Mouse (Mus musculus) megakaryocyte-erythroid progenitor cell, adult 5 weeks (primary cell): Measurements from ENCODE around the gene Rpap1. TPM values are rescaled to one million over a fixed set of nuclear protein-coding genes. Genes with fewer than 3 reads are reported as not detected.

Experiments used
- polyA plus RNA-seq: library from polyadenylated mRNA; stranded (reverse); fragments of >175 nt; gene quantifications from 2 replicates; pipeline ENCODE4 v1.2.3, GENCODE M21; 2012

The Rpap1 gene
- polyA plus RNA-seq = 21.8 and 23.2 TPM in 2 replicates

DNA sequence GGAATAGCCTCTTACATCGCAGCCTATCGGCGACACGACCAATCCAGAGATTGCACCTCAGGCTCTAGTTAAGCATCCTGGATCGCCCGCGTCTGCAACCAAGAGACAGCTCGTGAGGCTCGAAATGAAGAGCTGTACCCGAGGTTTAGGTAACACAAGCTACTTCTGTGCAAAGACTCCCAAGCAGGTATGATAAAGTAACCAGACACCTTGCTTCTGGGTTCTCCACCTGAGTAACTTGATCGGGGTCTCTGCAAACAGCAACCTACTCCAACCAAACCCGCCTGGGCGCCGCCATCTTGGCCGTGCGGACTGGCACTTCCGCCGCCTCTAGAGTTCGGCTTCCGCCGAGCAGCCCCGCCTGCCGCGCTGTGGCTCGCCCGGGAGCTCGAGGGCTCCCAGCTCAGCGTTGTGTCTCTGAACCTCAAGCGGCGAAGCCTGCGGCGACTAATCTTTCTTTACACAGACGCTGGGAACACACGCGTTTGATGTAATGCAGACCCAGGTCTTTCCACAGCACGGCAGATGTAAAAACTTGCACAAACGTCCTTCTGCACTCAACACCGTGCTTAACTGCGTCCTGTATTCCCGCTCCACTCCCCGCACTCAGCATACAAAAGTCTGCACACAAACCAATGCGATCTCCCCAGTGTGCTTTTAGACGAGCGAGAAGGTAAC lies at the start of gene Rpap1:
TSS of gene Rpap1 (minus strand) at position 332 of the 678 bp plus-strand sequence.

DNA sequence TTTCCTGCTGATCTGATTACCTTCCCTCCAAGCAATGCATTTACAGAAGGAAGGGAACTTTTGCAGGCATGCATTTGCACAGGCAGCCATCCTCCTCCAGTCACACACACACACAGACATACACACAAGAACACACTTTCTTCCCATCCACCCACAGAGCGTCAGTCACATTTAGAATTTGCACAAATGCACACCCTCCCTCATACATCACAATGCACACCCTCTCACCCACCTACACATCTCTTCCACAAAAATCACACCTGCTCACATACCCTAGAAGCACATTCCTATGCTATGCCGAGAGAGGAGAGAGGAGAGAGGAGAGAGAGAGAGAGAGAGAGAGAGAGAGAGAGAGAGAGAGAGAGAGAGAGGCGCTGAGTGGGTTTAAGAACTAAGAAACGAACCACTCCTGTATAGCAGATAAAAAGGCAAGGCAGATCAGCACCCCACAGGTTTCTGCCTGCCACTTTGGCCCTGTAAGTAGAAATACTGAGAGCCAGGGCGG lies 10.0 kb upstream of the Rpap1 start, which contains the start of gene Tyro3:
TSS of gene Tyro3 (plus strand) at position 455 of the 505 bp plus-strand sequence.

DNA sequence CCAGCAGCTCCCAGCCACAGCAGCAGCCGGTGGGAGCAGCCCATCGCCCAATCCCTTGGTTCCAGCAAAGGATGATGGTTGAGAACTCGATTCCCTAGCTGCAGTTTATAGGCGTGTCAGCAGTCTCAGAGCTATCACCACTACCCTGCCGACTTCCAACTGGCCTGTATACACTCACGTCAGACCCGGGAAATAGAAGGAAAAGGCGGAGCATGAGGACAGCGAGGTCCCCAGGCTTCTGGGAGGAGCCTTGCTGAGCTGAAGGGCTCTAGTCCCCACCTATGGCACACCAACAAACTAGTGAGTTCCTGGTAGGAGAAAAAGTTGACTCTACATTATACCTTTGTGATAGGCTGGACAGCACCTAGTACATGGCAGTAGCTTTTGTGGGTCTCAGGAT lies 27.1 kb downstream of the Rpap1 start, which contains the start of gene Ltk:
TSS of gene Ltk (minus strand) at position 181 of the 400 bp plus-strand sequence.

DNA sequence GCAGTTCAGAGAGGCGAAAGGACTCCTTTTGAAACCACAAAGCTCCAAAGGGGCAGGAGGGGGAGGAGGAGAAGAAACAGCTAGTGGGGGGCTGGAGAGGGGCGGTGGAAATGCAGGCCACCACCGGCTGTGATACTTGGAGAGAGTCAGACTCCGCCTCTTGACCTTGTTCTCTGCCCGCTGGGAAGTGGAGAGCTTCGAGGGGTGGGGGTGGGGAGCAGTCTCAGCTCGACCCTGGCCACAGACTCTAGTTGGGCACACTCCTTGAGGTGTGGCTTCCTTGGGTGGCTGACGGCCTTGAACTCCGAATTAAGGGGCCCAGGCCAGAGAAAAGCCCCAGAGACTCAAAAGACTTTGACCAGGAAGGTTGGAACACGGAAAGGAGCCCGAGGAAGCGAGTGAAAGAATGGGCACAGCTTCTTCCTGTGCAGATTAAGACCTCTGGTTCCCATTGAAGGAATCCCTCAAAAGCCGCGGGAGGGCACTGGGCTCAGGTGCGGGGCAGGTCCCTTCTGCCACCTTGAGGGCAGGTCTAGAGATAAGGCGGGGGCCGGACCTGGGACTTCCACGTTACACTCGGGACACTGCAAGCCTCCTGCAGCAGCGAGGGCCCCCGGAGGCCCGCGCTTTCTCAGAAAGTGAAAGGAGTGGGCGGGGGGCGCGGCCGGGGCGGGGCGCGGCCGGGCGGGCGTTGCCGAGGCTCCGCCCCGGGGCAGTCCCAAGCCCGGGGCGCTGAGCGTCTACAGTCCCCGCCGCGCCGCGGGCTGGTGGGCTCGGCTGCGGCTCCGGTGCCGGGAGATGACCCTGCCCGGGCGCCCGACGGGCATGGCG lies 45.5 kb downstream of the Rpap1 start, which contains the start of gene Itpka:
TSS of gene Itpka (plus strand) at position 757 of the 831 bp plus-strand sequence.

Other genes starting within 250 kb of the Rpap1 start
- 0.09 TPM in 1 of 2 replicates, not detected in the other for gene Exd1, start 239.9 kb downstream of the Rpap1 start, polyA plus RNA-seq
- gene Chp1, start 239.8 kb downstream of the Rpap1 start, polyA plus RNA-seq = 11.6 and 12.6 TPM in 2 replicates
- 2.2 TPM in 2 replicates for gene Nusap1, start 169.2 kb downstream of the Rpap1 start, polyA plus RNA-seq
- gene Oip5, start 169.1 kb downstream of the Rpap1 start, polyA plus RNA-seq = 13.7 and 16.8 TPM in 2 replicates
- 3.1 and 4.6 TPM in 2 replicates for gene Ndufaf1, start 124.7 kb downstream of the Rpap1 start, polyA plus RNA-seq
- 54.8 and 75.6 TPM in 2 replicates for gene Rtf1, start 112.5 kb downstream of the Rpap1 start, polyA plus RNA-seq
- 0.82 and 0.90 TPM in 2 replicates for gene Itpka, start 45.2 kb downstream of the Rpap1 start, polyA plus RNA-seq
- 0.06 and 0.09 TPM in 2 replicates for gene Ltk, start 27.1 kb downstream of the Rpap1 start, polyA plus RNA-seq
- gene Tyro3, start 10.2 kb upstream of the Rpap1 start, polyA plus RNA-seq = 0.16 and 0.34 TPM in 2 replicates
- gene Mga, start 109.7 kb upstream of the Rpap1 start, polyA plus RNA-seq = 1.8 and 2.4 TPM in 2 replicates
- 2.5 and 3.4 TPM in 2 replicates for gene Mapkbp1, start 185.2 kb upstream of the Rpap1 start, polyA plus RNA-seq
- 8.5 and 8.8 TPM in 2 replicates for gene Jmjd7, start 239.9 kb upstream of the Rpap1 start, polyA plus RNA-seq
- 1.3 and 1.4 TPM in 2 replicates for gene Gm28042, start 240.0 kb upstream of the Rpap1 start, polyA plus RNA-seq
- 8.6 and 8.7 TPM in 2 replicates for gene Pla2g4b, start 245.9 kb upstream of the Rpap1 start, polyA plus RNA-seq